Mouse (Mus musculus) heart, embryonic 11.5 days (tissue): ENCODE results near the gene Acbd3. TPM values are rescaled to one million over a fixed set of nuclear protein-coding genes. Genes with fewer than 3 reads are reported as not detected.

Experiments used
- ATAC-seq: fragments of 200-750 bp; cut with Nextera tagmentation; replicated peaks from 2 replicates; pipeline ENCODE4 v1.8.0; 2017; ENCODE audit warnings: moderate library complexity; ENCODE audit not compliant: insufficient number of reproducible peaks, low FRiP score, low TSS enrichment
- H3K27ac ChIP-seq: fragments of 300-500 bp; sonication (generic); 2 replicates; pipeline ENCODE4 v1.5.1; 2014; ENCODE audit warnings: mild to moderate bottlenecking, low read depth, low read length
- H3K27me3 ChIP-seq: fragments of 300-500 bp; sonication (generic); 2 replicates; pipeline ENCODE4 v1.6.1; 2014; ENCODE audit warnings: mild to moderate bottlenecking, low read length, mixed read lengths; ENCODE audit not compliant: control insufficient read depth, insufficient read depth
- H3K36me3 ChIP-seq: fragments of 300-500 bp; sonication (generic); 2 replicates; pipeline ENCODE4 v1.6.1; 2014; ENCODE audit warnings: mild to moderate bottlenecking, low read length, moderate library complexity, mixed read lengths; ENCODE audit not compliant: control insufficient read depth, insufficient read depth
- H3K4me1 ChIP-seq: fragments of 300-500 bp; sonication (generic); 2 replicates; pipeline ENCODE4 v1.6.1; 2014; ENCODE audit warnings: low read length; ENCODE audit not compliant: control insufficient read depth, insufficient read depth
- H3K4me2 ChIP-seq: fragments of 300-500 bp; sonication (generic); 2 replicates; pipeline ENCODE4 v1.6.1; 2014; ENCODE audit warnings: mild to moderate bottlenecking, moderate library complexity
- H3K4me3 ChIP-seq: fragments of 300-500 bp; sonication (generic); 2 replicates; pipeline ENCODE4 v1.5.1; 2014; ENCODE audit warnings: low read depth, low read length
- H3K9ac ChIP-seq: fragments of 300-500 bp; sonication (generic); 2 replicates; pipeline ENCODE4 v1.6.1; 2014; ENCODE audit warnings: mild to moderate bottlenecking, low read depth, low read length, moderate library complexity
- H3K9me3 ChIP-seq: fragments of 300-500 bp; sonication (generic); replicated peaks from 2 replicates; pipeline ENCODE4 v1.6.1; 2016; ENCODE audit warnings: low read length; ENCODE audit not compliant: control insufficient read depth
- WGBS: fragments of 180-500 bp; shearing (Covaris S2); extraction: QIAGEN DNeasy Blood & Tissue Kit; methylation state at CpG from one replicate; pipeline ENCODE4 v1.1.7; 2014; ENCODE audit not compliant: insufficient replicate concordance; 5-methylcytosine and 5-hydroxymethylcytosine counted together
- polyA plus RNA-seq: library from polyadenylated mRNA; unstranded; fragments of >200 nt; fragmentation: Nextera tagmentation; extraction: Ambion mirVana; gene quantifications from 2 replicates; pipeline ENCODE4 v1.2.1, GENCODE M21; 2014

Acbd3 gene
- polyA plus RNA-seq, 1 experiment from 2014 or later = 23.0 TPM

GRCm38 (mm10) chr1:180765393-180765792 lies 39.5 kb downstream of the Acbd3 start:
- peaks cover 5% of the 10 kb centered on the region; the same call in 1 of the 2 replicates for H3K4me1 ChIP-seq
- H3K27ac ChIP-seq = no peak overlapping the region
- 75% methylated on average over 5 of the region's 5 CpGs for WGBS
- no peaks in the 10 kb centered on the region for H3K36me3 ChIP-seq
- no peak overlapping the region for H3K9ac ChIP-seq
- ATAC-seq = no peak
- H3K27me3 ChIP-seq = peaks cover 16% of the 10 kb centered on the region
- H3K4me3 ChIP-seq = no peak overlapping the region
- H3K9me3 ChIP-seq = no peaks in the 10 kb centered on the region
- H3K4me2 ChIP-seq = no peak overlapping the region

- Histone ChIP-seq H3K9me3 (no peaks in the 10 kb centered on the region), H3K9ac (no peak overlapping the region), H3K27me3 (peaks cover 16% of the 10 kb centered on the region), H3K4me3 (no peak overlapping the region), H3K27ac (no peak overlapping the region), H3K4me2 (no peak overlapping the region), H3K36me3 (no peaks in the 10 kb centered on the region), H3K4me1 (peaks cover 6% of the 10 kb centered on the region; the same call in 1 of the 2 replicates)
- no peak for ATAC-seq
- 57% methylated on average over 5 of the region's 5 CpGs for WGBS
Measured at GRCm38 (mm10) chr1:180766557-180766956, 40.7 kb downstream of the Acbd3 start.

GRCm38 (mm10) chr1:180767541-180768333 lies 41.9 kb downstream of the Acbd3 start:
- peak overlapping the region; percentile 53 for H3K4me3 ChIP-seq
- 18% methylated on average over 10 of the region's 10 CpGs for WGBS

GRCm38 (mm10) chr1:180768334-180769168 lies 42.7 kb downstream of the Acbd3 start:
- Histone ChIP-seq H3K4me2 (peak overlapping the region; percentile 75), H3K4me1 (peaks cover 9% of the 10 kb centered on the region; the same call in 1 of the 2 replicates), H3K9me3 (no peaks in the 10 kb centered on the region), H3K27ac (peak overlapping the region; percentile 8), H3K4me3 (peak overlapping the region; percentile 53), H3K9ac (peak overlapping the region; percentile 75), H3K27me3 (peaks cover 1% of the 10 kb centered on the region; the same call in 1 of the 2 replicates), H3K36me3 (no peaks in the 10 kb centered on the region)
- peak; percentile 85 for ATAC-seq
- WGBS = 3% methylated on average over 37 of the region's 37 CpGs

More at GRCm38 (mm10) chr1:180767541-180768333, 41.9 kb downstream of the Acbd3 start:
- no peaks in the 10 kb centered on the region for H3K9me3 ChIP-seq
- peaks cover 9% of the 10 kb centered on the region for H3K27me3 ChIP-seq
- peaks cover 9% of the 10 kb centered on the region; the same call in 1 of the 2 replicates for H3K4me1 ChIP-seq
- no peak; the same call in 1 of the 2 replicates for ATAC-seq
- H3K4me2 ChIP-seq = peak overlapping the region; percentile 75
- H3K36me3 ChIP-seq = no peaks in the 10 kb centered on the region
- peak overlapping the region; percentile 75 for H3K9ac ChIP-seq
- peak overlapping the region; percentile 8 for H3K27ac ChIP-seq

GRCm38 (mm10) chr1:180771306-180771705 lies 45.5 kb downstream of the Acbd3 start:
- Histone ChIP-seq H3K27me3 (no peaks in the 10 kb centered on the region), H3K4me1 (peaks cover 20% of the 10 kb centered on the region), H3K36me3 (no peaks in the 10 kb centered on the region), H3K27ac (no peak overlapping the region), H3K9me3 (peaks cover 4% of the 10 kb centered on the region; the same call in 1 of the 2 replicates), H3K9ac (no peak overlapping the region), H3K4me3 (no peak overlapping the region), H3K4me2 (no peak overlapping the region)
- ATAC-seq = no peak
- 67% methylated on average over 5 of the region's 5 CpGs for WGBS

- no peak overlapping the region for H3K9ac ChIP-seq
- no peaks in the 10 kb centered on the region for H3K36me3 ChIP-seq
- no peak for ATAC-seq
- H3K27ac ChIP-seq = no peak overlapping the region
- WGBS = 43% methylated on average over 4 of the region's 4 CpGs
- no peak overlapping the region for H3K4me2 ChIP-seq
- H3K4me3 ChIP-seq = no peak overlapping the region
- H3K27me3 ChIP-seq = no peaks in the 10 kb centered on the region
- peaks cover 21% of the 10 kb centered on the region for H3K4me1 ChIP-seq
- peaks cover 4% of the 10 kb centered on the region; the same call in 1 of the 2 replicates for H3K9me3 ChIP-seq
Measured at GRCm38 (mm10) chr1:180771722-180772121, 45.9 kb downstream of the Acbd3 start.

GRCm38 (mm10) chr1:180772291-180772690 lies 46.4 kb downstream of the Acbd3 start:
- Histone ChIP-seq H3K36me3 (no peaks in the 10 kb centered on the region), H3K27me3 (no peaks in the 10 kb centered on the region), H3K4me2 (no peak overlapping the region), H3K9me3 (peaks cover 4% of the 10 kb centered on the region; the same call in 1 of the 2 replicates), H3K27ac (no peak overlapping the region), H3K4me3 (no peak overlapping the region), H3K4me1 (peaks cover 25% of the 10 kb centered on the region), H3K9ac (no peak overlapping the region)
- ATAC-seq = no peak
- 86% methylated on average over 3 of the region's 3 CpGs for WGBS

- H3K9ac ChIP-seq = no peak overlapping the region
- H3K4me2 ChIP-seq = no peak overlapping the region
- H3K9me3 ChIP-seq = peaks cover 4% of the 10 kb centered on the region; the same call in 1 of the 2 replicates
- H3K27me3 ChIP-seq = no peaks in the 10 kb centered on the region
- H3K36me3 ChIP-seq = no peaks in the 10 kb centered on the region
- 60% methylated on average over 3 of the region's 3 CpGs for WGBS
- no peak overlapping the region for H3K27ac ChIP-seq
- ATAC-seq = no peak
- peaks cover 22% of the 10 kb centered on the region for H3K4me1 ChIP-seq
- H3K4me3 ChIP-seq = no peak overlapping the region
Measured at GRCm38 (mm10) chr1:180774664-180775063, 48.8 kb downstream of the Acbd3 start.
